Mouse (Mus musculus) bone marrow, adult 2 months (tissue): Measurements from ENCODE around the gene Tnfrsf21.

Source experiments
- CTCF ChIP-seq: fragments of 200-500 bp; IDR thresholded peaks from 2 replicates; pipeline ENCODE4 v1.5.1; 2011; ENCODE audit warnings: low read length, control low read depth; ENCODE audit not compliant: control insufficient read depth, insufficient read depth
- POLR2A ChIP-seq: fragments of 200-500 bp; IDR thresholded peaks from 2 replicates; pipeline ENCODE4 v1.6.1; 2011; ENCODE audit warnings: low read depth, mild to moderate bottlenecking, control low read depth, low read length, borderline replicate concordance; ENCODE audit not compliant: control insufficient read depth

GRCm38 (mm10) chr17:43092280-43092995 is 76.1 kb downstream of the Tnfrsf21 start:
- TF ChIP-seq CTCF (no peak), POLR2A (no peak)
